Mouse (Mus musculus) midbrain, embryonic 11.5 days (tissue): ENCODE measurements around the gene Hhex. TPM values are rescaled to one million over a fixed set of nuclear protein-coding genes. Genes with fewer than 3 reads are reported as not detected.

ENCODE experiments used
- ATAC-seq: fragments of 200-750 bp; cut with Nextera tagmentation; 2 replicates; pipeline ENCODE4 v1.8.0; 2017; ENCODE audit warnings: moderate TSS enrichment, moderate library complexity; ENCODE audit not compliant: low FRiP score
- DNase-seq: peaks from one replicate; pipeline ENCODE4 v3.0.0; 2015; ENCODE audit warnings: low spot score; ENCODE audit errors: missing footprints
- H3K27ac ChIP-seq: fragments of 300-500 bp; sonication (generic); 2 replicates; pipeline ENCODE4 v1.5.1; 2014; ENCODE audit warnings: low read depth, low read length
- H3K27me3 ChIP-seq: fragments of 300-500 bp; sonication (generic); 2 replicates; pipeline ENCODE4 v1.6.1; 2014; ENCODE audit warnings: mild to moderate bottlenecking, low read length, moderate library complexity, mixed read lengths; ENCODE audit not compliant: control insufficient read depth, insufficient read depth
- H3K36me3 ChIP-seq: fragments of 300-500 bp; sonication (generic); 2 replicates; pipeline ENCODE4 v1.6.1; 2014; ENCODE audit warnings: mild to moderate bottlenecking, low read length, moderate library complexity, mixed read lengths; ENCODE audit not compliant: control insufficient read depth, insufficient read depth
- H3K4me1 ChIP-seq: fragments of 300-500 bp; sonication (generic); 2 replicates; pipeline ENCODE4 v1.6.1; 2014; ENCODE audit warnings: low read length; ENCODE audit not compliant: control insufficient read depth, insufficient read depth
- H3K4me2 ChIP-seq: fragments of 300-500 bp; sonication (generic); 2 replicates; pipeline ENCODE4 v1.6.1; 2014; ENCODE audit warnings: mild to moderate bottlenecking, moderate library complexity
- H3K4me3 ChIP-seq: fragments of 300-500 bp; sonication (generic); 2 replicates; pipeline ENCODE4 v1.5.1; 2014; ENCODE audit warnings: low read depth, low read length
- H3K9ac ChIP-seq: fragments of 300-500 bp; sonication (generic); 2 replicates; pipeline ENCODE4 v1.6.1; 2014; ENCODE audit warnings: low read length
- H3K9me3 ChIP-seq: fragments of 300-500 bp; sonication (generic); 2 replicates; pipeline ENCODE4 v1.6.1; 2016; ENCODE audit warnings: low read length; ENCODE audit not compliant: control insufficient read depth
- WGBS: fragments of 180-500 bp; shearing (Covaris S2); extraction: QIAGEN DNeasy Blood & Tissue Kit; methylation state at CpG from one replicate; pipeline ENCODE4 v1.1.7; 2014; 5-methylcytosine and 5-hydroxymethylcytosine counted together
- polyA plus RNA-seq: library from polyadenylated mRNA; unstranded; fragments of >200 nt; fragmentation: Nextera tagmentation; extraction: Ambion mirVana; gene quantifications from 2 replicates; pipeline ENCODE4 v1.2.1, GENCODE M21; 2014

The Hhex gene
- polyA plus RNA-seq, 1 experiment from 2014 or later: 4.5 TPM

DNA sequence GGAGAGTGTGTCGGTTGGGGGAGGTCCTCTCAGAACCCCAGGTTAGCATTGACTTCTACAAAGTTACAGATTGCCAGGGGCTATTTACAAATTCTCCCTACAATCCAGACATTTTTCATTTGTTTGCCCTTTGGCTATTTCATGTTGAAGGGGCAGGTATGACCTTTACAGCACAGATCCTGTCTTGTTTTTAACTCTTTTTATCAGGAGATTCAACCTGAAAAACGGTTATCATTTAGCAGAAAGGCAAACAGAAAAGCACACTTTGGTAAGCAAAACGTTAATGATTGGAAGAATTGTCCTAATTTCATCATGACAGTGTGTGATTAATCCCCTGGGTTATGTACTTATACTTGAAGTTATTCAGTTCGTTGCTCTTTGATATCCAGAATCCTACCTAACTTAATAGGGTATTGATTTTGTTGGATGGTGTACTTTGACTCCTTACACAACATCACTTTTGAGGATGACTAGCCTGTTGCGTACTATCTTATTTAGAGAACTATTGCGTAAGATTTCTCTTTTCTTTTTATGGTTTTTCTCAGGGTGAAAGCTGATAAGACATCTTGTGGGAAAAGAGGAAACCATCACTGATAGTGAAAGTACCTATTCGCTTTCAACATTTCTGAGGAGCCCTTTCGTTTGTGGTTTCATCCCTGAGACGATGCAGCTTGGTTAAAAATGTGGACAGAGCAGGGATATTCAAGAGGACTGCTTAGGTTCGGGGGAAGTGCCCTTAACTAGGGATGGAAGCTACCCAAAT is 8.1 kb downstream of the Hhex start:
- WGBS: 79% methylated on average over 10 of the region's 10 CpGs
- Histone ChIP-seq H3K27ac (no peak overlapping the region), H3K9me3 (no peaks in the 10 kb centered on the region), H3K4me3 (no peak overlapping the region), H3K36me3 (no peaks in the 10 kb centered on the region), H3K9ac (no peak overlapping the region), H3K27me3 (peaks cover 15% of the 10 kb centered on the region), H3K4me1 (no peaks in the 10 kb centered on the region), H3K4me2 (no peak overlapping the region)
- no peak for DNase-seq
- ATAC-seq: no peak

DNA sequence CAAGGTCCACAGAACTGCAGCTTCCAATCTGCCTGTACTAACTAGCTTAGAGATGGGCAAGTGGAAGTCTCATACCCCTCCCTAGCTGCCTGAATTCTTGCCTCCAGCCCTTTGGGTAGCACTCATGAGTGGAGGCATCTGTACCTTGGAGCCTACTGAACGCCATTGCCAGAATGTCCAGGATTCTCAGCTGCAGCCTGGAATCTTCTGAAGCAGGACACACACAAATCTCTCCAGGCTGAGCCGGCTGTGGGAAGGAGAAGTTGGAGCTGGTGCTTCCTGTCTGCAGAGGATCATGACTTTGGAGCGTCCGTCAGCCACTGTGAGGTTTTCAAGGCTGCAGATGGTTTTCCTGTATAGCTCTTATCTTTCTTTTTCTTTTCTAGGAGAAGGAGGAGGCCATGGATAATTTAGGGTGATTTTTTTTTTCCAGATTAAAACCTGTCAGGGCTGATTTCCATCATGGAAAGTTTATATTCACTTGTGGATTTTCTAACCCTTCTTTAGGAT is 9.1 kb downstream of the Hhex start:
- H3K4me3 ChIP-seq: no peak overlapping the region
- H3K27ac ChIP-seq: no peak overlapping the region
- ATAC-seq (no peak), DNase-seq (no peak)
- no peaks in the 10 kb centered on the region for H3K9me3 ChIP-seq
- WGBS: 77% methylated on average over 4 of the region's 4 CpGs
- H3K4me2 ChIP-seq: no peak overlapping the region
- no peaks in the 10 kb centered on the region for H3K36me3 ChIP-seq
- no peaks in the 10 kb centered on the region for H3K4me1 ChIP-seq
- H3K27me3 ChIP-seq: peaks cover 9% of the 10 kb centered on the region
- no peak overlapping the region for H3K9ac ChIP-seq

DNA sequence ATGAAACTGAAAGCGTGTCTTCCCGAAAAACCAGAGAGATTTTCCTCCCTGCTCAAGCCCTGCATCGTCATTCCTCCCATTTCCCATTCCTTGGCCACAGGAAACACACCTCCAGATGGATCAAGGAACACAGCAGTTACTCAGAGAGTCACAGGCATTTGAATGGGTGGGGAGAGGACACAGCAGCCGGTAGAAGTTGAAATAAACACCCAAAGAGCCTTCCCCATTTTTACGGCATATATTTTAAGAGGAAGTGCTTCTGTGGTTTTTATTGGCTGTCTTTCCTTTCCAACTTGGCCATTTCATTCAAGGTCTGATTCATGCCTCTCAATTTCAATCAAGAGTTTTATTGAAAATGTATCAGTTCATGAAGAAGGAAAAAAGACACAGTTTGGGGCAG is 13.6 kb downstream of the Hhex start:
- Histone ChIP-seq H3K4me1 (no peaks in the 10 kb centered on the region), H3K27ac (no peak overlapping the region), H3K9ac (no peak overlapping the region), H3K4me2 (no peak overlapping the region), H3K36me3 (no peaks in the 10 kb centered on the region), H3K9me3 (no peaks in the 10 kb centered on the region), H3K4me3 (no peak overlapping the region), H3K27me3 (no peaks in the 10 kb centered on the region)
- WGBS: 82% methylated on average over 5 of the region's 5 CpGs
- DNase-seq: no peak
- no peak for ATAC-seq

DNA sequence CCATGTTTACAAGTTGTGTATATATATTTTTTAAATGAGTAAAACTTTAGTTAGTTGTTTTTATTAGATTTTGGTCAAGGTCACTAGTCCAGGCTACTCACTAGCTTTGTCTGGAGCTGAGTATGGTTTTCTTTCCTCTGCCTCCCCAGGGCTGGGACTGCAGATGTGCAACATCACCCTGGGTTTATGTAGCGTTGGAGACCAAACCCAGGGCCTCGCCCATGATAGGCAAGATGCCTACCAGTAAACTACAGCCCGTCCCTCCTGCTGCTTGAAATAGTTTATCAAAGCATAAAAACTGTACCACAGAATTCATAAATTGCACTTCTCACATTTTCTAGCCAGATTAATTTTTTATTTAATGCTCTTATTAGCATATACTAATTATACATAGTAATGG is 14.6 kb downstream of the Hhex start:
- no peaks in the 10 kb centered on the region for H3K9me3 ChIP-seq

DNA sequence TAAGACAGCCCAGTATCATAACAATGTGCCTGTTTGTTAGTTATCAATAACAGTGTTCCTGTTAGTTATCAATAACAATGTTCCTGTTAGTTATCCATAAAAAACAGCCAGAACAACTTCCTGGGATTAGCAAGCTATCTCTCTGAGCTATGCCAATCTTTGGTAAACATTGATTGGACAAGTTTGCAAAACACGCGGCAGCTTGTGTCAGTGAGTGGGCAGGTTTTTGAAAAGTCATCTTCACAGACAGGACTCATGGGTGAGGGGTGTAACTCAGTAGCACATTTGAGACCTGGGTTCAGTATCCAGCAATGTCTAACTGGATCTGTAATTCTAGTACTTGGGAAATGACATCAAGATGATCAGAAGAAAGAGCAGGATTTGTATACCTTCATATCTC is 20.9 kb downstream of the Hhex start:
- DNase-seq (no peak), ATAC-seq (no peak)
- Histone ChIP-seq H3K27me3 (no peaks in the 10 kb centered on the region), H3K36me3 (no peaks in the 10 kb centered on the region), H3K4me3 (no peak overlapping the region), H3K4me1 (no peaks in the 10 kb centered on the region), H3K27ac (no peak overlapping the region), H3K9me3 (no peaks in the 10 kb centered on the region; the same call in 1 of the 2 replicates), H3K4me2 (no peak overlapping the region), H3K9ac (no peak overlapping the region)
- WGBS: 93% methylated on average over 2 of the region's 2 CpGs

More for the DNA sequence above, 14.6 kb downstream of the Hhex start:
- H3K4me2 ChIP-seq: no peak overlapping the region
- DNase-seq (no peak), ATAC-seq (no peak)
- H3K4me3 ChIP-seq: no peak overlapping the region
- H3K27ac ChIP-seq: no peak overlapping the region
- WGBS: 93% methylated on average over 3 of the region's 3 CpGs
- no peaks in the 10 kb centered on the region for H3K36me3 ChIP-seq
- no peaks in the 10 kb centered on the region for H3K4me1 ChIP-seq
- H3K27me3 ChIP-seq: no peaks in the 10 kb centered on the region
- H3K9ac ChIP-seq: no peak overlapping the region

DNA sequence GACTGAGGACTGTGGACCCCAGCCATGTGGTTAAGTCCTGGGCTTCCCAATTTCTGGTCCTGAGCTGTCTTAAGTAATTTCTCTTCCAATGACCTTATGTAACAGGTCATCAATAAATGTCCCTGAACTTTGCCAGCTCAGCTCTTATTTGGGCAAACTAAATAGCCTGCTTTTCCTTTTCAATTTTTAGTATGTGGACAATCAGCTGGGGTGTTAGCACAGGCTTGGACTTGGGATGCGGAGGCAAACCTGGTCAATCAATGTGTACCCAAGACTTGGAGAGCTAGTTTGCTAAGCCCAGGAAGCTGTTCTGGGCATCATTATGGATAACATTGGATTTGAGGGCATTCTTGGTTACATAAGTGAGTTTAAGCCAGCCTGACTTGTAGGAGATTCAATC is 21.4 kb downstream of the Hhex start:
- no peaks in the 10 kb centered on the region for H3K27me3 ChIP-seq
- H3K4me2 ChIP-seq: no peak overlapping the region
- ATAC-seq (no peak), DNase-seq (no peak)
- no peak overlapping the region for H3K9ac ChIP-seq
- H3K36me3 ChIP-seq: no peaks in the 10 kb centered on the region
- no peak overlapping the region for H3K27ac ChIP-seq
- 100% methylated on average over 1 of the region's 1 CpGs for WGBS
- no peak overlapping the region for H3K4me3 ChIP-seq
- H3K9me3 ChIP-seq: no peaks in the 10 kb centered on the region; the same call in 1 of the 2 replicates
- no peaks in the 10 kb centered on the region for H3K4me1 ChIP-seq

DNA sequence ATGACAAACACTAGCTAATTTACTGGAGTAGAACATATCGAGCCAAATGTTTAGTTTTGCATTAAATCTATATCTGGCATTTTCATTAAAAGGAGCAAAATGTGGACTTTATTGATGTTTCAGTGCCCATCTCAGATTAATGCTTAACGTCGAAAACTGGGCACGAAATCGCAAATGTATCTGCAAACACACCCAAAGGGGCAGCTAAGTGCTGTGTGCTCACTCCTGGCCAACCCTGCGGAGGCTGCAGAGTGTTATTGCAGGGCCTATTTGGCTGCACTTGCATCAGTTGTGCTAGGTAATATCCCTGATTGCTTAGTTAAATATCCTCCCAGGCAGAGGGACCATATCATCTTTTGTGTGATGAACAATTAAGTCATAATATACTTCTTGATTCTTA is 23.4 kb downstream of the Hhex start:
- Histone ChIP-seq H3K27me3 (no peaks in the 10 kb centered on the region), H3K9me3 (no peaks in the 10 kb centered on the region; the same call in 1 of the 2 replicates), H3K9ac (no peak overlapping the region), H3K4me3 (no peak overlapping the region), H3K27ac (no peak overlapping the region), H3K4me1 (no peaks in the 10 kb centered on the region), H3K4me2 (no peak overlapping the region), H3K36me3 (no peaks in the 10 kb centered on the region)
- DNase-seq: no peak
- 87% methylated on average over 6 of the region's 6 CpGs for WGBS
- ATAC-seq: no peak

- Histone ChIP-seq H3K9ac (no peak overlapping the region), H3K36me3 (no peaks in the 10 kb centered on the region), H3K4me3 (no peak overlapping the region), H3K4me1 (no peaks in the 10 kb centered on the region), H3K27me3 (no peaks in the 10 kb centered on the region), H3K9me3 (no peaks in the 10 kb centered on the region), H3K4me2 (no peak overlapping the region), H3K27ac (no peak overlapping the region)
- no peak for ATAC-seq
- WGBS: 83% methylated on average over 3 of the region's 3 CpGs
- DNase-seq: no peak
These were observed 31.8 kb downstream of the Hhex start for GRCm38 (mm10) chr19:37466403-37466802.

GRCm38 (mm10) chr19:37466978-37467377 is 32.4 kb downstream of the Hhex start:
- H3K4me3 ChIP-seq: no peak overlapping the region
- ATAC-seq (no peak), DNase-seq (no peak)
- H3K9ac ChIP-seq: no peak overlapping the region
- H3K36me3 ChIP-seq: no peaks in the 10 kb centered on the region
- no peak overlapping the region for H3K27ac ChIP-seq
- 86% methylated on average over 5 of the region's 5 CpGs for WGBS
- no peaks in the 10 kb centered on the region for H3K9me3 ChIP-seq
- H3K27me3 ChIP-seq: no peaks in the 10 kb centered on the region
- H3K4me2 ChIP-seq: no peak overlapping the region
- H3K4me1 ChIP-seq: no peaks in the 10 kb centered on the region
